Mouse (Mus musculus) megakaryocyte, embryonic 14.5 days (primary cell): Measurements from ENCODE around the gene Frmd5.

ENCODE experiments used
- FLI1 ChIP-seq: IDR thresholded peaks from 2 replicates; pipeline ENCODE4 v1.6.1; 2012; ENCODE audit warnings: low read length, inconsistent platforms, mixed read lengths
- GATA1 ChIP-seq: IDR thresholded peaks from 3 replicates; pipeline ENCODE4 v1.6.1; 2012; ENCODE audit warnings: mixed read lengths, low read length, inconsistent platforms, borderline replicate concordance

DNA sequence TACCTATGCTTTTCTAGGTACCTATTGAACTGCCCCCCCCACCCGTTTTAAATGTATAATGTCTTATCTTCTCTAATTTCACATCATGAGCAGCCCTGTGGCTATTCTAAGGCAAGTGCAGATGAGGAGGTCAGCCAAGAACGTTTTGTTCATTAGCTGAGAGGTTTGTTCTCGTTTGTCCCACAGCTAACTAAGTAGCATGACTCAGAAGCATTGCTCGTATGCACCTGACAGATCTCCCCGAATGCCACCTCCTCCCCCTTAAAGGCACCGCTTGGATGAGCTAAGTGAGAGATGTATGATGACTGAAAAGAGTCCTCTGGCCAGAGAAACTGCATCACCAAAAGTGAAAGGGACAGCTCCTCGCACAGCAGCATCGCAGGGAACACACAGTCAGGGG is 132.7 kb downstream of the Frmd5 start:
- TF ChIP-seq GATA1 (no peak), FLI1 (no peak)
